Mouse (Mus musculus) megakaryocyte-erythroid progenitor cell, adult 5-6 weeks (primary cell): ENCODE results near the gene 1700001J03Rik. TPM values are rescaled to one million over a fixed set of nuclear protein-coding genes. Genes with fewer than 3 reads are reported as not detected.
"Not testable (repeated sequence)": the region's sequence is repeated elsewhere in the genome, so short reads cannot be mapped to it uniquely, and the experiment has no call there.

Source experiments
- ATAC-seq: replicated peaks from 2 replicates; pipeline ENCODE4 v1.8.0; 2016; ENCODE audit warnings: mild to moderate bottlenecking, inconsistent platforms; ENCODE audit not compliant: severe bottlenecking, poor library complexity, low FRiP score, low TSS enrichment
- total RNA-seq, 2 experiments: library from RNA; stranded (forward) in 1 of 2; stranded (reverse) in 1 of 2; fragments of 200-1000, 215-1000 nt in 1 of 2; fragments of >200 nt in 1 of 2; fragmentation: Nextera tagmentation in 1 of 2; gene quantifications; 2 replicates each; pipeline ENCODE4 v1.2.3; 2014 to 2017

Gene 1700001J03Rik
- total RNA-seq, 2 experiments from 2014 or later: not detected

- ATAC-seq: no peak
Observed at GRCm38 (mm10) chr5:146190501-146191269, 5.6 kb upstream of the 1700001J03Rik start.

- no peak for ATAC-seq
Observed at GRCm38 (mm10) chr5:146190093-146190492, 5.0 kb upstream of the 1700001J03Rik start.

DNA sequence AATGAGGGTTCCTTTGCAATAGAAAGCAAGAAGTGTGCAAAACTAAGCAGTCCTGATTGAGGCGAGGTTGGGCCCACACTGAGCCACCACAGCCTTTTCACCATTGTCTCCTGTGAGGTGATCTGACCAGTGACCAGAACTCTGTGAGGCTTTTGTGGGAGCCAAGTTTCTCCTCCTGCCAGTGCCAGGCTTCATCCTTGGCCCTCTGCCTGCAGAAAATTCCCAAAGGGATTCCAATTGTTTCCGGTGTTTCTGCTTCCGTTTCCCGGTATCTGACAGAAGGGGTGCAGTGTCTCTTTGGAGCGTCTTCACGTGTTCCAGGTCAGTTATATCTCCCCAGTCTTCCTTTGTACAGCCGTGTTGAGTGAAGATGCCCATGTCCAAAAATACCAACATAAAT lies 3.6 kb upstream of the 1700001J03Rik start:
- ATAC-seq: no peak

DNA sequence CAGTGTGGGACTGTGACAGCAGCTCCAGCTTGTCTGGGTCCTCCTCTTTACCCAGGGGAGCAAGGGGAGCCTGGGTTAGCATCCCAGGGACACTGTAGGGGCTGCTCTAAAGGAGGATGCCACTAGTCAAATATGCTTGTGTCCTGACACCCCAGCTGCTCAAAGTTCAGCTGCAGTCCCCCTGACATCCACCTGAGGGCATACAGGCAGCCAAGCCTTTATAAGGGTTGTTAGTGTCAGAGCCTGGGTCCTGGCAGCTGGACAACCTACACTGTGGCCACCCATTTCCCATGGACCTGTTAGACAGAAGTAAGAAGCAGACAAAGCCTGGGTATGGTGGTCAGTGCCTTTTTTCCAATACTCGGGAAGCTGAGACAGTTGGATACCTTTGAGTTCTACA lies 3.0 kb upstream of the 1700001J03Rik start:
- peak; percentile 51 for ATAC-seq

- peak; percentile 66; the same call in 1 of the 2 replicates for ATAC-seq
Observed at GRCm38 (mm10) chr5:146187441-146187840, 2.3 kb upstream of the 1700001J03Rik start.

DNA sequence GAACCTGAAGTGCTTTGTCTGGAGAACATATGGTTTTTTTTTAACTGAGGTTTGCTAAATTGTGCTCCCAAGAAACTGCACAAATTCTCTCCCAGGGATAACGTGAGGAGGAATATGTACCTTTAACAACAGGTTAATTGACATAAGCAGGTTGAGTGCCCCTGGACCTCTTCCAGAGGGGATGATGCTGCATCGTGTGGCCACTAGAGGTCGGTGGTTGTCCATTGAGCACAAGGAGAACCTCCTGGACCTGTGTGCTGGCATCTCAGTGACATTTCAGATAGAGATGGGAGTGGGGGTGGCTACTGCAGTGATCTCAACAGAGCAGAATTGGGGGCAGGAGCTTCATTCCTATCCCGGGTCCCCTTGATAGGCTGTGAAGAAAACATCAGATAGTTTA lies 12.4 kb downstream of the 1700001J03Rik start:
- not testable (repeated sequence) for ATAC-seq

DNA sequence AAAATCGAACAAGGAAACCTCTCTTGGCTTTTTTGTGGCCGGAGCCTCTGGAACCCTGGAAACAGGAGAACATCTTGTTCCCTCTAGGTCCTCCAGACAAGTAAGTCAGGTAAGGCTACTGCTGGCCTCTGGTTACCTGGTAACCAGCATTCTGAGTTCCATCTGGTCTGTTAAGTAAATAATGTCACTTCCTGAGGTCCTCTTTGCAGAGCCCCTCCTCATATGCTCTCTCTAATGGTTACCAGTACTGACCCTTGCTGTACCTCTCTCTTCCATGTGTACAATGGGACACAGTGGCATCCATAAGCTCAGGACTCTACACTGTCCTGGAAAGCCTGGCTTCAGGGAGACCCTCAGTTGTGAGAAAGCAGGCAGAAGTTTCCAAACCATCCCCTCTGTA lies 14.5 kb downstream of the 1700001J03Rik start, which contains the start of gene Gm6309:
TSS of gene Gm6309 (minus strand) at position 101 of the 400 bp plus-strand sequence.
- ATAC-seq: not testable (repeated sequence)

DNA sequence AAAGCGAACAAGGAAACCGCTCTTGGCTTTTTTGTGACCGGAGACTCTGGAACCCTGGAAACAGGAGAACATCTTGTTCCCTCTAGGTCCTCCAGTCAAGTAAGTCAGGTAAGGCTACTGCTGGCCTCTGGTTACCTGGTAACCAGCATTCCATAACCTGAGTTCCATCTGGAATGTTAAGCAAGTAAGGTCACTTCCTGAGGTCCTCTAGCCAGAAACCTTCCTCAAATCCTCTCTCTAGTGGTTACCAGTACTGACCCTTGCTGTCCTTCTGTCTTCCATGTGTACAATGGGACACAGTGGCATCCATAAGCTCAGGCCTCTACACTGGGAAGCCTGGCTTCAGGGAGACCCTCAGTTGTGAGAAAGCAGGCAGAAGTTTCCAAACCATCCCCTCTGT lies 24.7 kb downstream of the 1700001J03Rik start, which contains the start of gene Gm5565:
TSS of gene Gm5565 (minus strand) at position 101 of the 400 bp plus-strand sequence.
- ATAC-seq: not testable (repeated sequence)

DNA sequence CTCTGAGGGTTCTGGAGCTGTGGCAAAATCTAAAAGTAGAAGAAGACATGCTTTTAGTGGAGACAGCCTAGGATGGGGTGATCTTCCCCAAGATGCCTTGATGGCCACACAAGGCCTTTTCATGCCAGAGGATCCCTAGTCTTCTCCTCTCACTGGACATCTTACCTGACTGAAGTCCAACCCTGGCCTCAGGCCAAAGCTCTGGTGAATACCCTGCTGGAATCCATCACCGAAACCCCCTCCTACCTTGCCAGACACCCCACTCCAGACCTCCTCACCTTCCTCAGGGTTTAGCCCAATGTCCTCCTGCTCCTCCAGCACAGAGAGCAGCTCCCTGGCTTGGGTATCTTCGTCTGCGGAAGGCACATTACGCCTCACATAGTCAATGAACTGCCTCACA lies 26.8 kb downstream of the 1700001J03Rik start:
- ATAC-seq: not testable (repeated sequence)

GRCm38 (mm10) chr5:146150454-146150853 lies 34.6 kb downstream of the 1700001J03Rik start:
- ATAC-seq: no peak

- ATAC-seq: no peak
Observed at GRCm38 (mm10) chr5:146147903-146148302, 37.2 kb downstream of the 1700001J03Rik start.

Other genes with a start within 250 kb of the 1700001J03Rik start
- gene Cyp3a25, start 175.7 kb downstream of the 1700001J03Rik start, total RNA-seq (2014; fragmentation: Nextera tagmentation): not detected in 2 replicates
- not detected in 2 replicates for gene Cyp3a25, start 175.7 kb downstream of the 1700001J03Rik start, total RNA-seq (2017)
- not detected in 2 replicates for gene Cyp3a59, start 106.0 kb downstream of the 1700001J03Rik start, total RNA-seq (2014; fragmentation: Nextera tagmentation)
- not detected in 2 replicates for gene Cyp3a59, start 106.0 kb downstream of the 1700001J03Rik start, total RNA-seq (2017)
- not detected in 2 replicates for gene Gm5565, start 24.8 kb downstream of the 1700001J03Rik start, total RNA-seq (2014; fragmentation: Nextera tagmentation)
- gene Gm5565, start 24.8 kb downstream of the 1700001J03Rik start, total RNA-seq (2017): not detected in 2 replicates
- not detected in 2 replicates for gene Gm6309, start 14.6 kb downstream of the 1700001J03Rik start, total RNA-seq (2014; fragmentation: Nextera tagmentation)
- gene Gm6309, start 14.6 kb downstream of the 1700001J03Rik start, total RNA-seq (2017): not detected in 2 replicates
- gene Rnf6, start 36.3 kb upstream of the 1700001J03Rik start, total RNA-seq (2014; fragmentation: Nextera tagmentation): 14.0 and 15.1 TPM in 2 replicates
- gene Rnf6, start 36.3 kb upstream of the 1700001J03Rik start, total RNA-seq (2017): 25.2 and 34.4 TPM in 2 replicates
- 60.4 and 70.3 TPM in 2 replicates for gene Cdk8, start 45.9 kb upstream of the 1700001J03Rik start, total RNA-seq (2014; fragmentation: Nextera tagmentation)
- 51.7 and 60.3 TPM in 2 replicates for gene Cdk8, start 45.9 kb upstream of the 1700001J03Rik start, total RNA-seq (2017)
- gene Wasf3, start 199.7 kb upstream of the 1700001J03Rik start, total RNA-seq (2014; fragmentation: Nextera tagmentation): not detected in 2 replicates
- not detected in 2 replicates for gene Wasf3, start 199.7 kb upstream of the 1700001J03Rik start, total RNA-seq (2017)